Mouse (Mus musculus): Measurements from ENCODE around the gene Npcd.

GRCm38 (mm10) chr15:79826221-79826935 lies 7.7 kb downstream of the Npcd start:
- TF ChIP-seq CTCF (IDR thresholded peaks at IDR 0.05; ENCODE audit: insufficient read depth, low read length) (no peak), POLR2A (IDR thresholded peaks at IDR 0.05; ENCODE audit: borderline replicate concordance, extremely low read depth, low read depth, low read length) (no peak)

All from lung, adult 2 months (tissue).